Mouse (Mus musculus): ENCODE measurements around the gene C3. TPM values are rescaled to one million over a fixed set of nuclear protein-coding genes. Genes with fewer than 3 reads are reported as not detected.

The C3 gene
- polyA plus RNA-seq, 1 experiment from 2014 or later = 8.2 TPM

DNA sequence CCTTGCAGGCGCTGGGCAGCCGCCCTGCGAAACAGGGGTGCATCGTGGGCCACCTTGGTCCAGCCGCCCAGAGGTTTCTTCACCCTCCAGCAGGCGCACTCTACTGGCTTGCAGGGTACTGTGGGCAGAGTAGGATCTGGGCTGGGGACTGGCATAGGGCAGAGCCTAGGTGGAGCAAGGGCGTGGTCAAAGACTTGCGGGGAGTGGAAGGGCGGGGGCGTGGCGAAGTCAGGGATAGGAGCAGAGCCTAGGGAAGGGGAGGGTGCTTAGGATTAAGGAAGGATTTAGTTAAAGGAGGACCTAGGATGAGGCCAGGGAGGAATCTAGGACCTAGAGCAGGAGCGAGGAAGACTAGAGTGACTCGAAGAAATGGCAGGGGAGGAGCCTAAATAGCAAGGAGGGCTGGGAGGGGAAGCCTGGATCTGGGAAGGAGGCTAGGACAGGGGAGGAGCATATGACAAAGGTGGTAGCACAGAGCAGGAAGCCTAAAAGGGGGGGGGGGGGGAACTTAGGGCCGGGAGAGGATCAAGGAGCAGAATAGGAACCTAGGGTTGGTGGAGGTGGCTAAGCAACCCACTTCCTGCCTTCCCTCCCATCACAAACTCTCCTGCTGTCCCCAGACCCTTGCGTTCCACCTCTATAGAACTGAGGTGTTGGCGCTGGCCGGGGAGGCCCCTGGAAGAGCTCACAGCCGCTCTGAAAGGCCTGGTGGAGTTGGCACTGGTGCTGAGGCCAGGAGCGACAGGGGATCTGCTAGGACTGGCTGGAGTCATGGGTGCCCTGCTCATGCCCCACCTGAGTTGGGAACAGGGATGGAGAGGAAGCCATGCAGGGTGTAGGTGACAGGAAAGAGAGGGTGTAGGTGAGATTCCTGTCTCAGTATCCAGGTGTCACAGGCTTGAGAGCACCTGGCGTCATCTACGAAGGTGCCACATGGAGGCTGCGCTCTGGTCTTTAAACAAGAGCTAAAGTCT, 37.3 kb upstream of the C3 start:
- Histone ChIP-seq H3K36me3 (ENCODE audit: control insufficient read depth, insufficient read depth, low read length) (peaks cover 9% of the 10 kb centered on the region), H3K9ac (ENCODE audit: low read depth, low read length) (peak overlapping the region; percentile 25; the same call in 1 of the 2 replicates), H3K27me3 (replicated peaks; ENCODE audit: control insufficient read depth, insufficient read depth, low read length) (no peaks in the 10 kb centered on the region), H3K4me3 (ENCODE audit: low read length) (peak overlapping the region; percentile 18; the same call in 1 of the 2 replicates), H3K4me2 (ENCODE audit: low read depth, low read length) (peak overlapping the region; percentile 30), H3K27ac (ENCODE audit: low read length) (peak overlapping the region; percentile 72), H3K9me3 (ENCODE audit: control insufficient read depth, low read length) (no peaks in the 10 kb centered on the region), H3K4me1 (ENCODE audit: control insufficient read depth, insufficient read depth, low read length) (peaks cover 16% of the 10 kb centered on the region)
- peak; percentile 92 for ATAC-seq
- 31% methylated on average over 21 of the region's 22 CpGs for WGBS

DNA sequence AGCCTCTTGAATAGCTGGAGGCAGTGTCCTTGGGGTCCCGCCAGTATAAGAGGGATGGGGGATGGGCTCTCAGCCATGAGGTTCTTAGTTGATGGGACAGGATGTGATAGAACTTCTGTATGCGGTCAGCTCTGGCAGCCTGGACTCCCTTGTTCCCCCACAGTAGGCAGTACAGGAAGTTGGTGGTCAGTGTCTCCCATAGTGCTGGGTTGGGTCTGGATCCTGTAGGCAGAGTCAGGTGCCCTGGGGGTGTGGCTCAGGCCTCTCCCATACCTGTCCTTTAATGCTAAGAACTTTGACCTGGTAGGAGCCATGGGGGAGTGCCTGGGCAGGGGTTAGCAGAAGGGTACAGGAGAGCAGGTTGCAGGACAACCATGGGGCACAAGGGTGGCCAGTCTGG, 36.2 kb upstream of the C3 start:
- ATAC-seq = peak; percentile 83
- peak overlapping the region; percentile 1; the same call in 1 of the 2 replicates for H3K4me2 ChIP-seq (ENCODE audit: low read depth, low read length)
- WGBS = 67% methylated on average over 2 of the region's 2 CpGs

DNA sequence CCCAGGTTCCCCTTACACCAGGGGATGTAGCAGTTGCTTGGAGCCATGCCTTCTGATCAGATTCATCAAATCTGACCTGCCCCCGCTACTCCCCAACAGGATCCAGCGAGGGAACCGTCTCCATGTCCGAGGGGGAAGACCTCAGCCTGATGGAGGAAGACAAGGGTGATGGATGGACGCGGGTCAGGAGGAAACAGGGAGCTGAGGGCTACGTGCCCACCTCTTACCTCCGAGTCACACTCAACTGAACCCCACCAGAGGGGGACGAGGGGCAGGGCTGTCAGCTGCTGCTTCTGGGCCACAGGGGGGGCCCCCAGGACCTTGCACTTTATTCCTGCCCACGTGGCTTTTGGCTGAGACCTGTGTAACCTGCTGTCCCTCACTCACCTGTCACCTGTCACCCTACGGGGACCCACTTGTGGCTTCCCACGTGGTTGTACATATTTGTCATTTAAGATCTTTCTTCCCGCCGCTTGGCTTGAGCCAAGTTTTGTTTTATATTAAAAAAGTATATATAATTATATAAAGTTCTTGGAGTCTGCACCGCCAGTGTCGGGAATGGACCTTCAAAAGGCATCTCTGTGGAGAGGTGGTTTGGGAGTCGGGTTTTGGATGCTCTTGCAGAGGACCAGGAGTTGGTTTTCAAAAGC, 35.1 kb upstream of the C3 start:
- Histone ChIP-seq H3K9ac (ENCODE audit: low read depth, low read length) (no peak overlapping the region), H3K27me3 (replicated peaks; ENCODE audit: control insufficient read depth, insufficient read depth, low read length) (no peaks in the 10 kb centered on the region), H3K4me1 (ENCODE audit: control insufficient read depth, insufficient read depth, low read length) (peaks cover 16% of the 10 kb centered on the region), H3K27ac (ENCODE audit: low read length) (no peak overlapping the region), H3K4me2 (ENCODE audit: low read depth, low read length) (no peak overlapping the region), H3K4me3 (ENCODE audit: low read length) (no peak overlapping the region), H3K36me3 (ENCODE audit: control insufficient read depth, insufficient read depth, low read length) (peaks cover 9% of the 10 kb centered on the region), H3K9me3 (ENCODE audit: control insufficient read depth, low read length) (no peaks in the 10 kb centered on the region)
- no peak for ATAC-seq
- WGBS = 89% methylated on average over 17 of the region's 17 CpGs

More for the DNA sequence above, 36.2 kb upstream of the C3 start:
- H3K9ac ChIP-seq (ENCODE audit: low read depth, low read length) = no peak overlapping the region
- no peak overlapping the region for H3K4me3 ChIP-seq (ENCODE audit: low read length)
- H3K4me1 ChIP-seq (ENCODE audit: control insufficient read depth, insufficient read depth, low read length) = peaks cover 16% of the 10 kb centered on the region
- no peaks in the 10 kb centered on the region for H3K27me3 ChIP-seq (replicated peaks; ENCODE audit: control insufficient read depth, insufficient read depth, low read length)
- no peaks in the 10 kb centered on the region for H3K9me3 ChIP-seq (ENCODE audit: control insufficient read depth, low read length)
- H3K36me3 ChIP-seq (ENCODE audit: control insufficient read depth, insufficient read depth, low read length) = peaks cover 9% of the 10 kb centered on the region
- H3K27ac ChIP-seq (ENCODE audit: low read length) = peak overlapping the region; percentile 72

DNA sequence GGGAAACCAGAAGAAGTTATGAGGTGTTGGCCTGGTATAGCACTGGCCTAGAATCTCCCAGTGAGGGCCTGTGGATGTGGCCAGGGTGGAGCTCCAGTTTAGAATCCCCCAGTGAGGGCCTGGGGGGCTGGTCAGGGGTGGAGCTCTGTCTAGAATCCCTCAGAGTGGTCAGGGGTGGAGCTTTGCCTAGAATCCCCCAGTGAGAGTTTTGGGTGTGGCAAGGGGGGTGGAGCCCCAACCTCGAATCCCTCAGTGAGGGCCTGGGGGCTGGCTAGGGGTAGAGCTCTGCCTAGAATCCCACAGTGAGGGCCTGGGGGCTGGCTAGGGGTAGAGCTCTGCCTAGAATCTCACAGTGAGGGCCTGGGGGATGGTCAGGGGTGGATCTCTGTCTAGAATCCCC, 33.9 kb upstream of the C3 start:
- no peaks in the 10 kb centered on the region for H3K9me3 ChIP-seq (ENCODE audit: control insufficient read depth, low read length)
- ATAC-seq = no peak
- H3K27me3 ChIP-seq (replicated peaks; ENCODE audit: control insufficient read depth, insufficient read depth, low read length) = no peaks in the 10 kb centered on the region
- H3K4me2 ChIP-seq (ENCODE audit: low read depth, low read length) = no peak overlapping the region
- H3K27ac ChIP-seq (ENCODE audit: low read length) = no peak overlapping the region
- H3K4me3 ChIP-seq (ENCODE audit: low read length) = no peak overlapping the region
- H3K4me1 ChIP-seq (ENCODE audit: control insufficient read depth, insufficient read depth, low read length) = peaks cover 16% of the 10 kb centered on the region
- peaks cover 11% of the 10 kb centered on the region for H3K36me3 ChIP-seq (ENCODE audit: control insufficient read depth, insufficient read depth, low read length)
- WGBS = 26% methylated on average over 1 of the region's 1 CpGs
- H3K9ac ChIP-seq (ENCODE audit: low read depth, low read length) = no peak overlapping the region

DNA sequence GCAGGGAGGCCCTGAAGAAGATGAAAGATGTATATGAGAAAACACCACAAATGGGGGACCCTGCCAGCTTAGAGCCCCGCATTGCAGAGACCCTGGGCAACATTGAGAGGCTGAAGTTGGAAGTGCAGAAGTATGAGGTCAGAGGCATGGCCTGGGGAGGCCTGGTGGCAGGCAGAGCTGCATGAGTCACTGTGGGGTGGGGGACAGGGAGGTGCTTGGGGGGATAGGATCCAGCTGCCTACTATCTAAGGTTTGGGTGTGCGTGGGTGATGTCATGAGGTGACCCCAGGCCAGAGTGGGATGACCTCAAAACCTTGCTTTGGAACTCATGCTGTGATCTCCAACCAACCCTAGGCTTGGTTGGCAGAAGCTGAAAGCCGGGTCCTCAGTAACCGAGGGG, 33.4 kb upstream of the C3 start:
- 89% methylated on average over 4 of the region's 4 CpGs for WGBS
- peaks cover 11% of the 10 kb centered on the region for H3K36me3 ChIP-seq (ENCODE audit: control insufficient read depth, insufficient read depth, low read length)
- ATAC-seq = no peak
- H3K4me1 ChIP-seq (ENCODE audit: control insufficient read depth, insufficient read depth, low read length) = peaks cover 16% of the 10 kb centered on the region
- H3K9ac ChIP-seq (ENCODE audit: low read depth, low read length) = no peak overlapping the region
- H3K4me2 ChIP-seq (ENCODE audit: low read depth, low read length) = no peak overlapping the region
- no peaks in the 10 kb centered on the region for H3K27me3 ChIP-seq (replicated peaks; ENCODE audit: control insufficient read depth, insufficient read depth, low read length)
- no peaks in the 10 kb centered on the region for H3K9me3 ChIP-seq (ENCODE audit: control insufficient read depth, low read length)
- H3K27ac ChIP-seq (ENCODE audit: low read length) = no peak overlapping the region
- H3K4me3 ChIP-seq (ENCODE audit: low read length) = no peak overlapping the region

DNA sequence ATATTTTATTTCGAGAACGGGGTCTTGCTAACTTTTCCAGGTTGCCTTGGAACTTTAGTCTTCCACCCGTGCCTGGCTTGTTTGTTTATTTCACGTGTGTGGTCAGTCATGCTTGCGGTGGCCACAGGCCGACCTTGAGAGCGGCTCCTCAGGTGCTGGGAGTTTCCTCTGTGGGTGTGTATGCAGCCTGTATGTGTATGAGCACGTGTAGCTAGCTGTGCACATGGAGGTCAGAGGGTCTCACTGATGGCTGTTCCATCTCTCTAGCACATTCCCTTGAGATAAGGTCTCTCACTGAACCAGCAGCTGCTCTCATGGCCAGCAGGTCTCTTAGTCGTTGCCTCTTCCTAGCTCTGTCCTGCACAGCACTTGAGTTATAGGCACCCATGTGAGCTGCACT, 32.4 kb upstream of the C3 start:
- Histone ChIP-seq H3K9me3 (ENCODE audit: control insufficient read depth, low read length) (no peaks in the 10 kb centered on the region), H3K36me3 (ENCODE audit: control insufficient read depth, insufficient read depth, low read length) (peaks cover 14% of the 10 kb centered on the region), H3K4me3 (ENCODE audit: low read length) (no peak overlapping the region), H3K9ac (ENCODE audit: low read depth, low read length) (no peak overlapping the region), H3K4me2 (ENCODE audit: low read depth, low read length) (no peak overlapping the region), H3K27me3 (replicated peaks; ENCODE audit: control insufficient read depth, insufficient read depth, low read length) (no peaks in the 10 kb centered on the region), H3K27ac (ENCODE audit: low read length) (no peak overlapping the region), H3K4me1 (ENCODE audit: control insufficient read depth, insufficient read depth, low read length) (peaks cover 14% of the 10 kb centered on the region)
- ATAC-seq = no peak
- 89% methylated on average over 9 of the region's 9 CpGs for WGBS

DNA sequence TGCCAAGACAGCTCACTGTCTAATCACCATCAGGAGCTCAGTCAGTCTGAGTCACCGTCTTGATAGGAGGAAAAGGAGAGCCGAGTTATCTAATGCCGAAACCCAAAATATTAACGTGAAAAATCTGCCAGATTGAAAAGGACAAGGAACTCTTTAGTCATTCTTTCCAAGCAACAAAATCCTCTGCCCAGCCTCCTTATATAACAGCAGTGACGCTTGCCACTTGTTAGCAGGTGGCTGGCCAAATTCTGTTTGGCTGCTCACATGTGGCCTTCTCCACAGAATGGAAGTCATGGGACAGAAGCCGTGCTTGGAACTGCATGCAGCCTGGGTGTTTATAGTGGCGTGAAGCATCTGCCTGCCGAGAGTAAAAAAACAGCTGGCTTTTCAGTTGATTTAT, 31.8 kb upstream of the C3 start:
- Histone ChIP-seq H3K36me3 (ENCODE audit: control insufficient read depth, insufficient read depth, low read length) (peaks cover 19% of the 10 kb centered on the region), H3K9ac (ENCODE audit: low read depth, low read length) (no peak overlapping the region), H3K27me3 (replicated peaks; ENCODE audit: control insufficient read depth, insufficient read depth, low read length) (no peaks in the 10 kb centered on the region), H3K4me1 (ENCODE audit: control insufficient read depth, insufficient read depth, low read length) (peaks cover 9% of the 10 kb centered on the region), H3K9me3 (ENCODE audit: control insufficient read depth, low read length) (no peaks in the 10 kb centered on the region), H3K27ac (ENCODE audit: low read length) (no peak overlapping the region), H3K4me3 (ENCODE audit: low read length) (no peak overlapping the region), H3K4me2 (ENCODE audit: low read depth, low read length) (no peak overlapping the region)
- ATAC-seq = no peak
- WGBS = 83% methylated on average over 8 of the region's 8 CpGs

DNA sequence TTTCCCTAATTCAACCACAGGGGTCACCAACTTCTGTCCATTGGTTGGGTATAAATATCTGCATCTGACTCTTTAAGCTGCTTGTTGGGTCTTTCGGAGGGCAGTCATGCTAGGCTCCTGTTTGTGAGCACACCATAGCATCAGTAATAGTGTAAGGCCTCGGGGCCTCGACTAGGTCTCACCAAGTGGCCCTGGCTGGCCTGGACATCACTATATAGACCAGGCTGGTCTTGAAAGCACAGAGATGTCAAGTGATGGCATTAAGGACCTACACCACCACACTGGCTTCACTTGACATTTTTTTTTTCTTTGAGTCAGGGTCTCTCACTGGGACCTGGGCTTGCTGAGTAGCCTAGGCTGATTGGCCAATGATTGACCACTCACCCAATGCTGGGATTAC, 30.3 kb upstream of the C3 start:
- no peak for ATAC-seq
- Histone ChIP-seq H3K27me3 (replicated peaks; ENCODE audit: control insufficient read depth, insufficient read depth, low read length) (no peaks in the 10 kb centered on the region), H3K4me3 (ENCODE audit: low read length) (no peak overlapping the region), H3K4me2 (ENCODE audit: low read depth, low read length) (no peak overlapping the region), H3K9me3 (ENCODE audit: control insufficient read depth, low read length) (no peaks in the 10 kb centered on the region), H3K27ac (ENCODE audit: low read length) (no peak overlapping the region), H3K36me3 (ENCODE audit: control insufficient read depth, insufficient read depth, low read length) (peaks cover 18% of the 10 kb centered on the region), H3K9ac (ENCODE audit: low read depth, low read length) (no peak overlapping the region), H3K4me1 (ENCODE audit: control insufficient read depth, insufficient read depth, low read length) (no peaks in the 10 kb centered on the region)
- WGBS = 95% methylated on average over 3 of the region's 3 CpGs

DNA sequence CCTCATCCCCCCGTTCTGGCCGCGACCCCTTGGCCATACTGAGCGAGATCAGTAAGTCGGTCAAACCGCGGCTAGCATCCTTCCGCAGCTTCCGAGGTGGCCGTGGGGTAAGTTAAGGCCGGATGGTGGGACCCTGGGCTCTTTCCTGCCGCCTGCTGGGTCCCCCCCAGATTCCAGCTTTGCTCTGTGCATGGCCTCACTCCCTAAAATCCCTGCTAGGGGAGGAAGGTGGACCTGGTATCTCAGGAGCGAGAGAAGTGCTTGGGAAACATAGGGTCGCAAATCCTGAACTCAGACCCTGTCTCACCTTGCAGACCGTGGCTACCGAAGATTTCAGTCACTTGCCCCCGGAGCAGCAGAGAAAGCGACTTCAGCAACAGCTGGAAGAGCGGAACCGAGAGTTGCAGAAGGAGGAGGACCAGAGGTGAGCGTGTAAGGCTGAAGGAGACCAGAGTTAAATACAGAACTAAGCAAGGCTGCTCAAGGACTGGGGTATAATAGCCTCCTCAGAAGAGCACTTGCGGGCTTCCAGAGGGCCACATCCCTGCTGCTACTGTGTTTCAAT, 29.1 kb upstream of the C3 start:
- H3K36me3 ChIP-seq (ENCODE audit: control insufficient read depth, insufficient read depth, low read length) = peaks cover 14% of the 10 kb centered on the region

More for the DNA sequence above, 29.1 kb upstream of the C3 start:
- H3K4me1 ChIP-seq (ENCODE audit: control insufficient read depth, insufficient read depth, low read length) = no peaks in the 10 kb centered on the region
- no peak for ATAC-seq
- H3K4me2 ChIP-seq (ENCODE audit: low read depth, low read length) = no peak overlapping the region
- no peak overlapping the region for H3K4me3 ChIP-seq (ENCODE audit: low read length)
- no peak overlapping the region for H3K27ac ChIP-seq (ENCODE audit: low read length)
- H3K27me3 ChIP-seq (replicated peaks; ENCODE audit: control insufficient read depth, insufficient read depth, low read length) = no peaks in the 10 kb centered on the region
- WGBS = 93% methylated on average over 22 of the region's 22 CpGs
- no peaks in the 10 kb centered on the region for H3K9me3 ChIP-seq (ENCODE audit: control insufficient read depth, low read length)
- no peak overlapping the region for H3K9ac ChIP-seq (ENCODE audit: low read depth, low read length)

All from intestine, embryonic 16.5 days (tissue).